Mouse (Mus musculus) embryonic facial prominence, embryonic 10.5 days (tissue): Measurements from ENCODE around the gene Epha5. TPM values are rescaled to one million over a fixed set of nuclear protein-coding genes. Genes with fewer than 3 reads are reported as not detected.

Source experiments
- DNase-seq: peaks from one replicate; pipeline ENCODE4 v3.0.0-alpha.2; 2017; ENCODE audit warnings: low spot score
- H3K27ac ChIP-seq: fragments of 300-500 bp; sonication (generic); replicated peaks from 2 replicates; pipeline ENCODE4 v1.5.1; 2016; ENCODE audit warnings: mild to moderate bottlenecking
- H3K27me3 ChIP-seq: fragments of 300-500 bp; sonication (generic); replicated peaks from 2 replicates; pipeline ENCODE4 v1.6.1; 2016; ENCODE audit warnings: low read depth, mild to moderate bottlenecking; ENCODE audit not compliant: poor library complexity, severe bottlenecking
- H3K36me3 ChIP-seq: fragments of 300-500 bp; sonication (generic); replicated peaks from 2 replicates; pipeline ENCODE4 v1.6.1; 2016; ENCODE audit warnings: mild to moderate bottlenecking, moderate library complexity
- H3K4me1 ChIP-seq: fragments of 300-500 bp; sonication (generic); 2 replicates; pipeline ENCODE4 v1.6.1; 2016
- H3K4me3 ChIP-seq: fragments of 300-500 bp; sonication (generic); 2 replicates; pipeline ENCODE4 v1.5.1; 2016; ENCODE audit warnings: mild to moderate bottlenecking, moderate library complexity
- H3K9me3 ChIP-seq: fragments of 300-500 bp; sonication (generic); 2 replicates; pipeline ENCODE4 v1.6.1; 2016; ENCODE audit warnings: mild to moderate bottlenecking
- WGBS: fragments of 180-500 bp; shearing (Covaris S2); methylation state at CpG from one replicate; pipeline ENCODE4 v1.1.7; 2016; 5-methylcytosine and 5-hydroxymethylcytosine counted together
- polyA plus RNA-seq: library from polyadenylated mRNA; unstranded; fragments of >200 nt; fragmentation: Nextera tagmentation; extraction: Ambion mirVana; gene quantifications from 2 replicates; pipeline ENCODE4 v1.2.1, GENCODE M21; 2016

Epha5 gene
- polyA plus RNA-seq, 1 experiment from 2014 or later: 4.3 TPM

DNA sequence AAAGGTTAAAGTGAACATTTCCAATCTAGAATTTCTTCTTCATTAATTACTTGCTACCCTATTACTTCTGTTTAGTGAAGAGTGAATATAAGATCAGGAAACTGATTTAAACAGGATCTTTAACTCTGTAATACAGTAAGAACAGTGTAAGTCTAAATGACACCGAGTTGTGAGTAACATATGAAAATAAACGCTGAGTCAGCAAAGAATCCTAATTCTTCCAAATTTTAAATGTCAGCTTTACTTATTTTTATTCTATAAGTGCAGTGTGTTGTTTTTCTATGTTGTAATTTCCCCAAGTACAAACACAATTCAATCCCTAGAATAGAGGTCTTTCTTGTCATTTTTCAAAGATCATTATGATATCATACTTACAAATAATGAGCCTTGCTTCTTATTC is 363.3 kb downstream of the Epha5 start:
- H3K27ac ChIP-seq: no peak overlapping the region
- H3K4me3 ChIP-seq: no peak overlapping the region
- H3K36me3 ChIP-seq: no peaks in the 10 kb centered on the region
- DNase-seq: no peak
- H3K4me1 ChIP-seq: no peaks in the 10 kb centered on the region
- H3K27me3 ChIP-seq: no peaks in the 10 kb centered on the region
- H3K9me3 ChIP-seq: no peaks in the 10 kb centered on the region
- 86% methylated on average over 2 of the region's 2 CpGs for WGBS

DNA sequence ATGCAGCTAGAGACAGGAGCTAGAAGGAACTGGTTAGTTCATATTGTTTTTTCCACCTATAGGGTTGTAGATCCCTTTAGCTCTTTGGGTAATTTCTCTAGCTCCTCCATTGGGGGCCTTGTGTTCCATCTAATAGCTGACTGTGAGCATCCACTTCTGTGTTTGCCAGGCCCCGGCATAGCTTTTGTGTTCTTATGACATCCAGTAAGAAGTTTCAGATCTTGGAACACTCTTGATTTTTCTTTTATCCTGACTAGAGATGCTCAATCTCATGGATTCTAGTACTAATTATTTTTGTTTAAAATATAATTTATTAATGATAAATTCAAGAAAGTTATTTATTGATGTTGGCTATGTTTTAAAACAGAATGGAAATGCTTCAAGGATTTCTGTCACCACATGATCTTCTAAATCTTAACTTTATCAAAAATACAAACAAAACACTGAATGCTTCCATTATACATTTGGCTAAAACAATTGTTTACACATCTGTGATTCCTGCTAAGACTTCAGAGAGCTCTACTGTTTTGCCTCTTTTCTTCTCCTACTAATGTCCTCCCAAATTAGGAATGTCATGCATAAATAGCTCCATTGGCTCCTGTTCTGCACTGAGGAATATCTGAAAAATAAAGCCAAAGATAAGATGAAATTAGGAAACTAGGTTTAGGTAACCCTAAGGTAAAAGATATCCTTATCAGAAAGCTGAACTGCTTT is 379.8 kb downstream of the Epha5 start:
- H3K9me3 ChIP-seq: no peaks in the 10 kb centered on the region
- no peak overlapping the region for H3K27ac ChIP-seq
- no peaks in the 10 kb centered on the region for H3K36me3 ChIP-seq
- no peaks in the 10 kb centered on the region for H3K27me3 ChIP-seq
- H3K4me1 ChIP-seq: no peaks in the 10 kb centered on the region
- no peak overlapping the region for H3K4me3 ChIP-seq
- 93% methylated on average over 1 of the region's 1 CpGs for WGBS
- DNase-seq: no peak
